Mouse (Mus musculus): ENCODE data around the gene Cpn1. TPM values are rescaled to one million over a fixed set of nuclear protein-coding genes. Genes with fewer than 3 reads are reported as not detected.
A peak's percentile ranks its signal among the peaks of the same experiment; 100 is the strongest.
"Not testable (repeated sequence)": the region's sequence is repeated elsewhere in the genome, so short reads cannot be mapped to it uniquely, and the experiment has no call there.

Gene Cpn1
- polyA plus RNA-seq, 1 experiment from 2014 or later: 0.39 TPM

- no peaks in the 10 kb centered on the region for H3K9me3 ChIP-seq (ENCODE audit: control insufficient read depth, low read length)
- H3K27ac ChIP-seq (ENCODE audit: low read length): no peak overlapping the region
- no peaks in the 10 kb centered on the region for H3K27me3 ChIP-seq (replicated peaks; ENCODE audit: control insufficient read depth, insufficient read depth, low read length)
- 84% methylated on average over 4 of the region's 4 CpGs for WGBS
- H3K4me1 ChIP-seq (replicated peaks; ENCODE audit: control insufficient read depth, insufficient read depth, low read length): no peaks in the 10 kb centered on the region
- no peaks in the 10 kb centered on the region for H3K36me3 ChIP-seq (ENCODE audit: control insufficient read depth, insufficient read depth)
- ATAC-seq: no peak
- no peak overlapping the region for H3K9ac ChIP-seq (replicated peaks; ENCODE audit: low read depth, low read length)
- H3K4me3 ChIP-seq (replicated peaks; ENCODE audit: low read length): no peak overlapping the region
- no peak overlapping the region for H3K4me2 ChIP-seq (ENCODE audit: low read length)
These were observed 31.5 kb downstream of the Cpn1 start for GRCm38 (mm10) chr19:43954864-43955263.

DNA sequence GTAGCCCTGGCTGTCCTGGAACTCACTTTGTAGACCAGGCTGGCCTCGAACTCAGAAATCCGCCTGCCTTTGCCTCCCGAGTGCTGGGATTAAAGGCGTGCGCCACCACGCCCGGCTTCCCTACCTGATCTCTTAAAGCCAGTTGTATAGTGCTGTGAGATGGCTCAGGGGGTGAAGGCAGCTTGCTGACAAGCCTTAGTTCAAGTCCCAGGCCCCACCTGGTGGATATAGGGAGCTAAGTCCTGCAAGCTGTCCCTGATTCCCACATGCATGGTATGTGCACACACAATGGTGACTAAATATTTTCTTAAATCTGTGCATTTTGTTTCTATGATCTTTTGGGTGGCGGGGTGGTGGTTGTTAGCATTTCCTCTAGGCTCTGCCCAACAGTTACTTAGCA, 33.4 kb downstream of the Cpn1 start:
- not testable (repeated sequence) for H3K4me2 ChIP-seq (ENCODE audit: low read length); H3K9me3 ChIP-seq (ENCODE audit: control insufficient read depth, low read length); H3K36me3 ChIP-seq (ENCODE audit: control insufficient read depth, insufficient read depth); H3K4me1 ChIP-seq (replicated peaks; ENCODE audit: control insufficient read depth, insufficient read depth, low read length); ATAC-seq; H3K27ac ChIP-seq (ENCODE audit: low read length); H3K9ac ChIP-seq (replicated peaks; ENCODE audit: low read depth, low read length); H3K4me3 ChIP-seq (replicated peaks; ENCODE audit: low read length); H3K27me3 ChIP-seq (replicated peaks; ENCODE audit: control insufficient read depth, insufficient read depth, low read length)
- 87% methylated on average over 6 of the region's 8 CpGs for WGBS

GRCm38 (mm10) chr19:43949111-43949810, 37.1 kb downstream of the Cpn1 start:
- Histone ChIP-seq H3K27ac (ENCODE audit: low read length) (no peak overlapping the region), H3K27me3 (replicated peaks; ENCODE audit: control insufficient read depth, insufficient read depth, low read length) (no peaks in the 10 kb centered on the region), H3K4me3 (replicated peaks; ENCODE audit: low read length) (no peak overlapping the region), H3K9me3 (ENCODE audit: control insufficient read depth, low read length) (no peaks in the 10 kb centered on the region), H3K36me3 (ENCODE audit: control insufficient read depth, insufficient read depth) (no peaks in the 10 kb centered on the region), H3K4me2 (ENCODE audit: low read length) (no peak overlapping the region), H3K9ac (replicated peaks; ENCODE audit: low read depth, low read length) (no peak overlapping the region), H3K4me1 (replicated peaks; ENCODE audit: control insufficient read depth, insufficient read depth, low read length) (no peaks in the 10 kb centered on the region)
- no peak for ATAC-seq
- whole genome bisulfite sequencing: 5% methylated on average over 12 of the region's 12 CpGs

- Histone ChIP-seq H3K4me2 (ENCODE audit: low read length) (no peak overlapping the region), H3K9ac (replicated peaks; ENCODE audit: low read depth, low read length) (no peak overlapping the region), H3K4me3 (replicated peaks; ENCODE audit: low read length) (no peak overlapping the region), H3K4me1 (replicated peaks; ENCODE audit: control insufficient read depth, insufficient read depth, low read length) (0 out of 2 replicates have a peak, but pooled peaks cover 2% of the 10 kb centered on the region), H3K9me3 (ENCODE audit: control insufficient read depth, low read length) (no peaks in the 10 kb centered on the region), H3K36me3 (ENCODE audit: control insufficient read depth, insufficient read depth) (no peaks in the 10 kb centered on the region), H3K27ac (ENCODE audit: low read length) (no peak overlapping the region), H3K27me3 (replicated peaks; ENCODE audit: control insufficient read depth, insufficient read depth, low read length) (no peaks in the 10 kb centered on the region)
- no peak for ATAC-seq
- 89% methylated on average over 8 of the region's 8 CpGs for WGBS
These were observed 41.8 kb downstream of the Cpn1 start for GRCm38 (mm10) chr19:43944566-43944965.

DNA sequence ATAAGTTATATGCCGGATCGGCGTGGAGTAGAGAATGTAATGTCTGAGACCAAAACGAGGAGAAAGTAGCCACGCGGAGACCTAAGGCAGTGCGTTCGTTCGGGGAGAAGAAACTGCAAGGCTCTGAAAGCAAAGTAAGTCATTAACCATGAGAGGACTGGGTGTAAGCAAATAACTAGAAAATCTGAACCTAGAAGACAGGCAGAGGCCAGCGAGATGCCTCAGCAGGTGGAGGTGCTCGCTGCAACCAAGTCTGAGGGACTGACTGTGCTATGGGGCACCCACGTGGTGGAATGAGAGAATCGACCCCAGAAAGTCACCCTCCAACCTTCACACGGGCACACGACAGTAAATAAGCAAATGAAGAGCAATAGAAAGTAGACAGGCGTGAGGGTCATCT, 43.3 kb downstream of the Cpn1 start:
- Histone ChIP-seq H3K27me3 (replicated peaks; ENCODE audit: control insufficient read depth, insufficient read depth, low read length) (no peaks in the 10 kb centered on the region), H3K36me3 (ENCODE audit: control insufficient read depth, insufficient read depth) (no peaks in the 10 kb centered on the region), H3K9ac (replicated peaks; ENCODE audit: low read depth, low read length) (no peak overlapping the region), H3K4me3 (replicated peaks; ENCODE audit: low read length) (no peak overlapping the region), H3K9me3 (ENCODE audit: control insufficient read depth, low read length) (no peaks in the 10 kb centered on the region), H3K4me1 (replicated peaks; ENCODE audit: control insufficient read depth, insufficient read depth, low read length) (0 out of 2 replicates have a peak, but pooled peaks cover 7% of the 10 kb centered on the region), H3K27ac (ENCODE audit: low read length) (no peak overlapping the region), H3K4me2 (ENCODE audit: low read length) (no peak overlapping the region)
- no peak for ATAC-seq
- WGBS: 86% methylated on average over 16 of the region's 16 CpGs

- Histone ChIP-seq H3K4me1 (replicated peaks; ENCODE audit: control insufficient read depth, insufficient read depth, low read length) (0 out of 2 replicates have a peak, but pooled peaks cover 7% of the 10 kb centered on the region), H3K9me3 (ENCODE audit: control insufficient read depth, low read length) (no peaks in the 10 kb centered on the region), H3K4me2 (ENCODE audit: low read length) (peak within 1 kb of the TSS; percentile 71), H3K27me3 (replicated peaks; ENCODE audit: control insufficient read depth, insufficient read depth, low read length) (no peaks in the 10 kb centered on the region), H3K36me3 (ENCODE audit: control insufficient read depth, insufficient read depth) (no peaks in the 10 kb centered on the region), H3K27ac (ENCODE audit: low read length) (no peak within 1 kb of the TSS), H3K9ac (replicated peaks; ENCODE audit: low read depth, low read length) (peak within 1 kb of the TSS; percentile 77), H3K4me3 (replicated peaks; ENCODE audit: low read length) (peak within 1 kb of the TSS; percentile 74)
- WGBS: 7% methylated on average over 52 of the region's 94 CpGs
- peak; percentile 90 for ATAC-seq
These were observed 46.3 kb downstream of the Cpn1 start, which contains the start of gene Dnmbp for GRCm38 (mm10) chr19:43939769-43940689. Gene Dnmbp (minus strand): TSS chr19:43940191.

- peak overlapping the region; percentile 71 for H3K4me2 ChIP-seq (ENCODE audit: low read length)
- 0 out of 2 replicates have a peak, but pooled peaks cover 7% of the 10 kb centered on the region for H3K4me1 ChIP-seq (replicated peaks; ENCODE audit: control insufficient read depth, insufficient read depth, low read length)
- no peaks in the 10 kb centered on the region for H3K36me3 ChIP-seq (ENCODE audit: control insufficient read depth, insufficient read depth)
- H3K9me3 ChIP-seq (ENCODE audit: control insufficient read depth, low read length): no peaks in the 10 kb centered on the region
- no peaks in the 10 kb centered on the region for H3K27me3 ChIP-seq (replicated peaks; ENCODE audit: control insufficient read depth, insufficient read depth, low read length)
- peak overlapping the region; percentile 77 for H3K9ac ChIP-seq (replicated peaks; ENCODE audit: low read depth, low read length)
- 32% methylated on average over 16 of the region's 16 CpGs for WGBS
- no peak overlapping the region for H3K27ac ChIP-seq (ENCODE audit: low read length)
- peak; percentile 20; the same call in 1 of the 2 replicates for ATAC-seq
- peak overlapping the region; percentile 74 for H3K4me3 ChIP-seq (replicated peaks; ENCODE audit: low read length)
These were observed 47.1 kb downstream of the Cpn1 start for GRCm38 (mm10) chr19:43939171-43939768.

DNA sequence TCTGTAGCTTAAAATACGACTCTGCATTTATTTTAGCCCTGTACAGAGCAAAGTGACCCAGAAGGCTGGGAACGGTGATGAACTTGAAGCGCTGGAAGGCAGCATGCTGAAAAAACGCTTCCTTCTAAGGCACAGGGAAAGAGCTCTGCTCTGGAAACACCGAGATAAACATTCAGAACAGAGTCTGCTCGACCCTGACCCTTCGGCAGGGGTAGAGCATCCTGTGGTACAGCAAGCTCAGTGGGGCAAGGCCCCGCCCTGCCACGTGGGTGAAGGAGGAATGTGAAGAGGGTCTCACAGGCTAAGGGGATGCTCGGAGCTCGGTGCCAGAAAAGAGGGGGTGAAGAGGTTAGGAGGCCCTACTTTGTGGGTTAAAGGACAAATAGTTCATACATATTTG, 48.0 kb downstream of the Cpn1 start:
- Histone ChIP-seq H3K9ac (replicated peaks; ENCODE audit: low read depth, low read length) (no peak overlapping the region), H3K9me3 (ENCODE audit: control insufficient read depth, low read length) (no peaks in the 10 kb centered on the region), H3K27ac (ENCODE audit: low read length) (no peak overlapping the region), H3K4me2 (ENCODE audit: low read length) (no peak overlapping the region), H3K4me1 (replicated peaks; ENCODE audit: control insufficient read depth, insufficient read depth, low read length) (0 out of 2 replicates have a peak, but pooled peaks cover 7% of the 10 kb centered on the region), H3K4me3 (replicated peaks; ENCODE audit: low read length) (no peak overlapping the region), H3K27me3 (replicated peaks; ENCODE audit: control insufficient read depth, insufficient read depth, low read length) (no peaks in the 10 kb centered on the region), H3K36me3 (ENCODE audit: control insufficient read depth, insufficient read depth) (no peaks in the 10 kb centered on the region)
- WGBS: 63% methylated on average over 11 of the region's 11 CpGs
- no peak for ATAC-seq

GRCm38 (mm10) chr19:43930926-43931325, 55.4 kb downstream of the Cpn1 start:
- H3K4me1 ChIP-seq (replicated peaks; ENCODE audit: control insufficient read depth, insufficient read depth, low read length): peaks cover 11% of the 10 kb centered on the region
- no peak overlapping the region for H3K27ac ChIP-seq (ENCODE audit: low read length)
- H3K27me3 ChIP-seq (replicated peaks; ENCODE audit: control insufficient read depth, insufficient read depth, low read length): no peaks in the 10 kb centered on the region
- H3K4me2 ChIP-seq (ENCODE audit: low read length): no peak overlapping the region
- WGBS: 88% methylated on average over 6 of the region's 6 CpGs
- H3K9me3 ChIP-seq (ENCODE audit: control insufficient read depth, low read length): no peaks in the 10 kb centered on the region
- H3K36me3 ChIP-seq (ENCODE audit: control insufficient read depth, insufficient read depth): no peaks in the 10 kb centered on the region
- no peak for ATAC-seq
- no peak overlapping the region for H3K9ac ChIP-seq (replicated peaks; ENCODE audit: low read depth, low read length)
- no peak overlapping the region for H3K4me3 ChIP-seq (replicated peaks; ENCODE audit: low read length)
